Mouse (Mus musculus): Measurements from ENCODE around the gene Ntf3.

Ntf3 gene

DNA sequence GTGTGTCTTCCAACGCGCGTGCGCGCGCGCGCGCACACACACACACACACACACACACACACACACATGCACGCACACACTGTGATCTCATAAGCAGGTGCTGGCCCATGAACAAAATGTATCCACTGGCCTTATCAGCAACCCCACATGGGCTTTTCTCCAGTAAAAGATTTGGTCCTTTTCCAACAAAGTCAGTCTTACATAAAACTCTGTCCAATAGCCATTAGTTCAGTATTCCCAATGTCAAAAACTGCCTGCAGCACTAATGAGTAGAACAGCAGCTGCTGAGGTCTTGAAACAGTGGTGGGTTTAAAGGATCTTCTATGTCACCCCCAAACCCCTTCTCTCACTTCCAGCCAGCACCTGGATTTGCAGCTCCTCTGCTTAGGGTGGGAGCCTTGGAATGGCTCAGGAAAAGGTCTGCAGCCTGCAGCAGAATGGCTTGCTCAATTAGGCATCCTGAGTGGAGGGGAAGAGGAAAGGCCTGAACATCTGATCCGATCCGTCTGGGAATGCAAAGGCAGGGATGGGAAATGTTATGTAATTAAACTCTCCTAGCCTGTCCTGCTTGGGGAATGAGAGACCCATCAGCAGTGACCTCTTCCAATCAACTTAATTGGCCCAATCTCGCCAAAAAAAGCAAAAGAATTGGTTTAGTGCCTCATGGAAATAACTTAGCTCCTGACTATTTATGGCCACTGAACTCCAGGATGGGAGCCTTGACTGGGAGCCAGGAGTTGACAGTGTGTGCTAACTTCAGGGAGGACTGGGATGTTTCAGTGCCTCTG lies 7.2 kb downstream of the Ntf3 start:
- DNase-seq (ENCODE audit: low read depth in 2 of 2, low spot score in 2 of 2), result no peak

DNA sequence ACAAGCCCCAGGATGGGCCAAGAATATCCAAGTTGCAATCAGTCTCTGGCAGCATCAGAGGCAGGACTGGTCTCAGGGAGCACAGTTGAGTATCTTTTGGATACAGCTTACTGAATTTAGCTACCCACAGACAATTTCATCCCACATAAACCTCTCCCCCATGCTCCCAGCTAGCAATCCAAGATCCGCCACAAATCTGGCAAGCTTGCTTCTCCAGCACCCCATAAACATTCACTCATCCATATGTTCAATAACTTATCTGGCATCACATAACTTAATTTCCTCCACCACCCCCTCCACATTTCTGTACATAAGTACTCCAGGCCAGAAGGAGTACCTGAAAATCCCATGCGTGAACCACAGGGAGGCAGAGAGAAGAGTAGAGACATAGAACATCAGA lies 10.8 kb downstream of the Ntf3 start:
- no peak for DNase-seq (ENCODE audit: low read depth in 2 of 2, low spot score in 2 of 2)

DNA sequence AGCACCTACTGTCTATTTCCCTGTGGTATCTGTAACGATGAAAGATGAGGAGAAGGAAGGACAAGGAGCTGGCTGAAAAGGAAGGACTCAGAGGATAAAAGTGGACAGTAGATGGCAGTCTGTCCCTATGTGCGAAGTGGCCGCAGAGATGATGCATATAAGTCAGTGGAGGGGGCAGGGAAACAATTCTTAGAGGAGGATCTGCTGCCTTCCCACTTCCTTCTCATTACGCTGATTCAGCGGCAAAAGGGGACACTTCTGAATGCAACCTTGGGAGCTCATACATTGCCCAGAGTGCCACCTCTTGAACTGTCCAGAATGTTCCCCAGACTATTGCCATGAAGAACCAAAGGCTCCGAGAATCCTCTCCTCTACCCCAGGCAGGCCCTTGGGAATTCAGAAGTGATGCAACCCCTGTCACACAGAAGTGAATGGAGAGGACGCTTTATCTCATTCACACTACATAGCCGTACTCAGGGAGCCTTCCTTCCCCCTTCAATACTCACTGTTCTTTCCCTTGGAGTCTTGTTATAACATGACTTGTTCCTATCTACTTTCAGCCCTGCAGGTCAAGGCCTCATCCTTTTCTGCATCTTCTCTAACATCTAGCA lies 12.2 kb downstream of the Ntf3 start:
- no peak for DNase-seq (ENCODE audit: low read depth in 2 of 2, low spot score in 2 of 2)

DNA sequence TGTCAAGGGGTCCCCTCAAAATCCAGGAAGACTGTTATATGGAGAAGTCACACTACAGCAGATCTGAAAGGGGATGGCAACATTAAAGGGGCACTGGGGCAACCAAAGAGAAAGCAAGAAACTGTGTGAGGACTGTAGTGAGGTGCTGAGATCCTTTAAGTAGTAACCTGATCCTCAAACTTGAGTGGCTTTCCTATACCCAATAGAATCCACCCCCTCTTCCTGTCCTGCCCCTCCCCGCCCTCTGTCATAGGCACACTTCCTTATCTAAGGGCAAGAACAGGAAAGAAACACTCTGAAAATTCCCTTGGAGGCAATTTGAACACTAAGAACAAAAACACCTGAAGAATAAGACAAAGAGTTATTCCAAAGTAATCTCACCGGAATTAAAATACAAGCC lies 13.6 kb downstream of the Ntf3 start:
- no peak for DNase-seq (ENCODE audit: low read depth in 2 of 2, low spot score in 2 of 2)

DNA sequence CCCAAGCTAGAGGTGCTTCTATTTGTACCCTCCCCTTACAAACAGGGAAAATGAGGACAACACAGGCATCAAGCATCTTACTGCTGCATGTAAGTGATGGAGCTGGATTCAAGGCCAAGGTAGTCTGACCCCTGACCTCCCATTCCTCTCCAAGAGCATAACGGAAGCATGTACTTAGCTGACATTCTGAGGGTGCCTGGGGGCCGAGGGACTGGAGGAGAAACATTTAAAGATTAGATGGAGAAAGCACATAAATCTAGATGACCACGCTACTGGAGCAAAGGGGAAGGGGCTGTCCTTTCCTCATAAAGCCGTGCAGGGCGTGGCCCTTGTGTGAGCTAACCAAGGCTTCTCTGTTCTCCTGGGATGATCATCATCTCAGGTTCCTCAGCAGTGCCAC lies 23.1 kb downstream of the Ntf3 start:
- no peak for DNase-seq (ENCODE audit: low read depth in 2 of 2, low spot score in 2 of 2)

DNA sequence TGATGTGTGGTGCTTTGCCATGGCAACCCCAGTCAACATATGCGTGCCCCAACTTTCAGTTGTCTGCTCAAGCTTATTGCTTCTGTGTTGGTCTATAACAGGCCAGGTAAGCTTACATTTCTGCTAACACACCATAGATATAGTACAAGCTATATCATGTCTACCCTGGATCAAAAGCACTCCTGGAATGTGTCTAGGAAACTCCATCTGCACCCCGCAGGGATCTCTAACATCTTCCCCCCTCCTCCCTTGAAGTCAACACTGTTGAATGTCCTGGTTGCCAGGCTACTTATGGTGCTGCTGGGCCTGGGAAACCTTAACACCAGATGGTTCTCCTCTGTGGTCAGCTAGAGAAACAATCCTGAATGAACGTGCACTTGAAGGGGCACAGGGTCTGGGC lies 24.0 kb downstream of the Ntf3 start:
- DNase-seq (ENCODE audit: low read depth in 2 of 2, low spot score in 2 of 2), result no peak

DNA sequence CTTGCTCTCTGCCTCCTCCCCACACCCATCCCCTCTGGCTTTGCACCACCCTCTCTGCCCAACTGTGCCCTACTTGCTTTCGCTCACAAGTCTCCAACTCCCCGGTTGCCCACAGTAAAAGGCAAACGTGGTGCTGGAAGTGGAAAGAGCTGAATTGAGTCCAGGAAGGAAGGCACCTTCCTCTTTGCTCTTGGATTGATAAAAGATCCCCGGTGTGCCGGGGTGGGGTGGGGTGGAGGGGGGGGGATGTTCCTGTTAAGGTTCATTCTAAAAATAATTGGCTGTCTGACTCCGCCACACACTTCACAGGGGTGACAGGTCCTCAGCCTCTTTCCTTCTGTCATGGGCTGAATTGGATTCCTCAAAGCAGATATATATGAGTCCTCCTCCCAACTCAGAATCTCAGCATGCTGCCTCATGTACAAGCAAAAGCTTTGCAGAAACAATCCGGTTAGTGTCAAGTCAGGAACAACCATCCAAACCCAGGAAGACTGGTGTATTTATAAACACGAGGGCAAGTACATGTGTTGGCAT lies 24.6 kb downstream of the Ntf3 start:
- DNase-seq (ENCODE audit: low read depth in 2 of 2, low spot score in 2 of 2), result no peak

DNA sequence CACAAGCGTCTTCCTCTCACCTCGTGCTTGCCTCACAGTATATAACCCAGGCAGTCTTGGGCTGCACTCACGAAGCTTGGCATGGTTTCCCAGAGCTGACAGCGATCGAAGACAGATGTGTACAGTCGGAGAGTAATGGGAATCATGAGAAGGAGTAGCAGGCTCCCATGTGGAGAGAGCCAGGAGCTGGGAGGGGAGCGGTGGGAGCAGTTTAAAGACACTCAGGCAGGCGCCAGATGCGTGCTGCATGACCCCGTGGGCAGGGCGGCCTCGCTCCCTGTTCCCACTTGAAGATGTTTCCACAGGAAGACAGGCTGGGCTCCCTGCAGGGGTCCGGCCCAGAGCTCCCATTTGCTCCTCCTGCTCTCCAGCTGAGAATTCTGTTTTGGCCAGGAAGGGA lies 25.2 kb downstream of the Ntf3 start:
- DNase-seq (ENCODE audit: low read depth in 2 of 2, low spot score in 2 of 2), result no peak

DNA sequence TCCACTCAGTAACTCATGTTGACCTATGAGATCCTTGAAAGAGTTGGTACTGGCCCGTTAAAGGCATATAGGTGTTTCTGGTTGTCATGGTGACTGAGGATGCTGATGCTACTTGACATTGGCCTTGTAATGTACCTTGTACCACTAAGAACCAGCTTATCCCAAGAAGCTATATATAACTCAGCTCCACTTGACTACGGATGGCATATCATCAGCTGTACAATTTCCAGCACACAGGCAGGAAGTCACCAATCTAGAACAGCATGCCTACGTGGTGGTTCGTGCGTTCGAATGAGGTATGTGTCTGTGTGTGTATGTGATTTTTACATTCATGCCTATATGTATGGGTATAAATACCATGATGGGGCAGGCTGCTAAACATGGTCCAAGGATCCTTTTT lies 25.7 kb downstream of the Ntf3 start:
- no peak for DNase-seq (ENCODE audit: low read depth in 2 of 2, low spot score in 2 of 2)

DNA sequence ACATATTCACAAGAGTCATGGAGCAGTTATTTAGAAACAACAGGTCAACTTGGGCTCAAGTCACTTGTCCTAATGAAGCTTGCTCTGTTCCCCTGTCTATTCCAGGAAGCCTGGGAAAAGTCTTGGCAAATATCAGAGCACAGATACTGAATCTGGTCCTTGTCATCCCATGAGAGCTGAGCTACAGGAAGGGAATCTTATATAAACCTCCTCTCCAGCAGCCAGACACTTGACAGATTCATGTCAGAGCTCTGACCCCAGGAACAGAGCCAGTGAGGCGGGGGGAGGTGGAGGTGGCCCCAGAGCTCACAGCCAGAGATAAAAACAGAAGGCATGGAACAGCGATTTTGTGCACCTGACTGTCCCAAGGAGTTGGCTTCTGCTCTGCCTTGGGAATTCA lies 26.3 kb downstream of the Ntf3 start:
- no peak for DNase-seq (ENCODE audit: low read depth in 2 of 2, low spot score in 2 of 2)

DNA sequence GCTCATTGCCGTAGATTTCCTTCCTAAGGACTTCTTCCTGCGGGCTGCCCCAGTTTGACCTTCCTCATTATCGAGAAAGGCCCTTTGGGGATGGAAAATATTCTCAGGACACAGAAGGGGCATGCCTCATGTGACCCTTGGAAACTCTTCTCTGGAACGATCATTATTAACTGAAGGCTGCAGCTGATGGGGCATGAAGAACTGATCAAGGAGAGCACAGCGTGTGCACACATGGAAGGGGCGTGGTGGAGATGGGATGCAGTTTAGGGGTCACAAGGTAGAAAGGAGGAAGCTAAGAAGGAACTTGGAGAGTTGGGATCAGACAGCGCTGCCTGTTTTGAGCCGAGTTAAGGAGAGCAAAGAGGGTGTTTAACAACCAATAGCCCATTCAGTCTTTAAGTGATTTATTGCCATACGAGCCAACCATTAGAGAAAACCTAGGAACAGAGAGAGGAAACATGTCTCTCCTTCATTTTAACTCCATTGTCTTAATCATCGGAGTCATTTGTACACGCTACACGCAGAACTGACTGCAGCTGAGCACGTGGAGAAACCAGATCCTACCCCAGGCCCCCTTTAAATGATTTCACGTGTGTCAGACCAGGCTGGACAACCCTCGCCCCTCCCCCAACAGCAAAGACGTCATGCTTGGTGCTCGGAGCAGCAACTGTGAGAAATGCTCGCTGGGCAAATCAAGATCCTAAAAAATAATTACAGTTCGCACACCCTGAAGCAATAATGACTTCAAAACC lies 32.4 kb downstream of the Ntf3 start:
- no peak for DNase-seq (ENCODE audit: low read depth in 2 of 2, low spot score in 2 of 2)

DNA sequence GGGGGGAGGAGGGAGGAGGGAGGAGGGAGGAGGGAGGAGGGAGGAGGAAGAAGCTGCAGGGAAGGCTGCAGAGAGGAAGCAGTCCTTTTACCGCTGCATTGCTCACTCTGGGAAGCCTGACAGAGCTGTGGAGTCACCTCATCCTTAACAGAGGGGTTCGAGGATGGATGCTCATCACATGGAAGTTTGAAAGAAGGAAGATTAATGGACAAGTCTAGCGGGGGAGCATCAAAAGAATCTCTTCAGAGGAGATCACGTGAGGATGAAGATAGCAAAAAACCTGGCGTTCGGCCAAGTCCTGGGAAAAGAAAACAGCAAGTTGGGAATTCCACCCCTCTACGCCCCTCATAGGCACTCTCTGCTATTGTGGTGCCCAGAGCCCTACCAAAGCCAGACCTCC lies 38.5 kb downstream of the Ntf3 start:
- no peak for DNase-seq (ENCODE audit: low read depth in 2 of 2, low spot score in 2 of 2)

DNA sequence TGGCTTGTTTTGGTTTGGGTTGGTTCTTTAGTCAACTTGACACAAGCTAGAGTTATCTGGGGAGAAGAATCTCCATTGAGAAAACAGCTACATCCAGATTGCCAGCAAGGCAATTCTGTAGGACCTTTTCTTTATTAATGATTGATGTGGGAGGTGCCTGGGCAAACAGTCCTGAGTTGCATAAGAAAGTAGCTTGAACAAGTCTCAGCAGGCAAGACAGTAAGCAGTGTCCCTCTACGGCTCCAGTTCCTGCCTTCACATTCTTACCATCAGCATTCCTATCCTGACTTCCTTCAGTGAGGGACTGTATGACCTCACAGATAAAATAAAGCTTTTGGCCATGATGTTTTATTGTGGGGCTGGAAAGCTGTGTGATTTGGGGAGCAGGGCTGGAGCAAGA lies 48.5 kb downstream of the Ntf3 start:
- DNase-seq (ENCODE audit: low read depth in 2 of 2, low spot score in 2 of 2), result no peak

DNA sequence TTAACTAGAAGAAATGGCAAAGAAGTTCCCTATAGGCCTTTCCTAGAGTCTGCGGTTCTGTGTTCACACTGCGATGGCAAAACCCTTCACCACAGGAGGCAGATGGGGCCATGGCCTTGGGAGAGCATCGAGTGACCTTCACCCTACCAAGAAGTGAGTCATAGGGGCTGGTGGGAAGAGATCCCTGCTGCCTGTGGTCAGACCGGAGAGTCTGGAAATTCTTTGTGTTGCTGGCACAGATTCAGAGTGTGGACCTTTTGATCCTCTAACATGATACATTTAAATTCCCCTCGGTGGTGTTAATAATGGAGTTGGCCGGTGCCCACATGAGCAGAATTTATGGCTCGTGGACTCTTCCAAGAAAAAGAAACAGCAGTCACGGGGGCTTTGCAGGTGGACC lies 49.5 kb downstream of the Ntf3 start:
- DNase-seq (ENCODE audit: low read depth in 2 of 2, low spot score in 2 of 2), result no peak

DNA sequence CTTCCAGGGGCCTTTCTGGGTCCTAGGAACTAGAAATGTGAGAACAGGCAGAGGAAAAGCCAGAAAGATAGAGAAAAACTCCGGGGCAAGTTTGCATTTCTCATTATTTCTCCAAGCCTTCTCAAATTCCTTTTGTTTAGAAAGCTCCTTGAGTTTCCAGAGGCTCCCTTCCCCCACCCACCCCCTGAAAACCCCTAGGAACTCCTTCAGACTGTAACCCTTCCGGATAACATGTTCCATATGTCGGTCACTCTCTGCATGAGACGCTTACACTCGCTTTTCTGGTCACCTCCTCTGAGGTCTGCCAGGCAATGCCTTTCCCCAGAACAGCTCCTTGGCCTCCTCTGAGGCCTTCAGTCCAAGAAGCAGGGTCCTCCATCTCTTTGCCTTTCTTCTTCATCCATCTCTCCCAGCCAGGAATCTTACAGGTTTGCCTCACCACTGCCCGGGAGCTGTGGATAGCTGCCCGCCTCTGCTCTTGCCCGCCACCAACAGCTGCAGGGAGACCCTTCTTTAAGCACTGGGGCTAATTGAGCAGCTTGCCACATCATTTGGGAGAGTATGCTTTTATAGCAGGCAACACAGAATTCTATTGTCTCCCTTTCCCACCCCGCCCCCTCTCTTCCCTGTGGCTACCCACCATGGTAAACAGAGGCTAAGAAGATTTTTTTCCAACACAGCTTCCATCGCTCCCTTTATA lies 51.6 kb downstream of the Ntf3 start:
- DNase-seq (ENCODE audit: low read depth in 2 of 2, low spot score in 2 of 2), result no peak

DNA sequence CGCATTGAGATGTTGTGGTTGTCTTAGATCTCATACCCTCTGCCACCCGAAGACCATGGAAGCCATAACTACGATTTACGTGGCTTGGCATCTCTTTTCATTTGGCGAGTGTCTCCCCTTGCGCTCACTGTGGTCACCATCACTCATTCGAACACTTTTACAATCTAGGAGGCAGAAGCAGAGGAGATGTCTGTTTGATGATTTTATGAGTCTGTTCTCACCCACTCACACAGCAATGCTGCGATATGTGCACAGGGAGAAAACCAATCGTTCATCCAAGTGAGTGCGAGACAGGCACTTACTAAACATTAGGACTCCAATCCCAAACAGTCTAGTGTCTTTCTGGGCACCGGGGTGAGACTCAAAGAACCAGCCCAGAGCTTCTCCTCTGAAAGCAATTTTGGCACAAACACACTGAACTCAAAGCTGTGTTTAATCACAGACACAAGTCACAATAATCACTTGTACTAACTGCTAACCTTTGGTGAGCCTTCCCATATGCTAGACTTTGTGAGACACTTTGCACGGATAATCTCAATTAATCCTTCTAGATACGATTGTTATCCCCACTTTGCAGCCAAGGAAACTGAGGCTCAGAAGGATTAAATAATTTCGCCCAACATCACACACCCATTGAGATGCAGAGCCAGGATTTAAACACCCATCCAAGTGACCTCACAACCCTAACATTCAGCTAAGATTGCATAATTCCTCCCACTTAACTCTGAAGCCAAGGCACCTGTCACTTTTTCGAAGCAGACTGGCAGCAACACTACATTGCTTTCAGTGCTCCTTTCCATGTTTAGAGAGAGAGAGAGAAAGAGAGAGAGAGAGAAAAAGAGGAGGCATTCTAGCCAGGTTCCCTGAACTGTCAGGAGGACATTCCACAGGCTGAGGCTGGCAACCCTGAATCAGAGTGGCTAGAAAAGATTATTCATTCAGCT lies 55.5 kb downstream of the Ntf3 start:
- DNase-seq (ENCODE audit: low read depth in 2 of 2, low spot score in 2 of 2), result no peak

DNA sequence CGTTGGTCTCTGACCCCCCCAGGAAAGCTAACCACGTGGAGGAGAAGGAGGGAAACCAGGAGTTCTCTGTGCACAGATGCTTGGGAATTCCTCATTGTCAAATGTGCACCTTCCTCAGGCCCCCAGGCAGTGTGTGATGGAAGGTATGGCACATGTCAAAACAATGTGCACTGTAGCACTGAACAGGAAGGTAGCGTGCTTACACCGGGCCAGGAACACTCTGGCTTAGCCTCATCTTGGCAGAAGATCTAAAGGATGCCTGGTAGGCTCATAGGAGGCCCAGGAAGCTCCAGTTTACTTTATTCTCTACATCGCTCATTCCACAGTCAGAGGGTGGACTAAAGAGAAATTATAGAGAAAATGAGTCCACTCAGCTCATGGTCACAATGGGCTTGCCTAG lies 57.5 kb downstream of the Ntf3 start:
- DNase-seq (ENCODE audit: low read depth in 2 of 2, low spot score in 2 of 2), result no peak

DNA sequence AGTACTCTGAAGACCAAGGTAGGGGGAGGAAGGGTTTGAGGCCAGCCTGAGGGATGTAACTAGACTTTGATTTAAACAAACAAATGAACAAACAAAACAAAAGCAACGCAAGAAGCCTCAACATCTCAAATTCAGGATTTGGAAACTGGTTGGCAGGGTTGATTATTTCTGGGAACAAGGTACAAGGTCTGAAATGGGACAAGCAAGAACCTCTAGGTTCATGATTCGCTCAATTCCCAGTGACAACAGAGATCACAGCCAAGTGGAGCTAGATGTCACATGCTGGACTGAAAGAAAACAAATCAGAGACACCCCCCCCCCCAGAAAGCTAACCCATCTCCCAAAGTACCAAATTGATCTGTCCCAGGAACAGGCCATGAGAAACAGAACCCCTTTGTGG lies 57.9 kb downstream of the Ntf3 start:
- DNase-seq (ENCODE audit: low read depth in 2 of 2, low spot score in 2 of 2), result no peak

DNA sequence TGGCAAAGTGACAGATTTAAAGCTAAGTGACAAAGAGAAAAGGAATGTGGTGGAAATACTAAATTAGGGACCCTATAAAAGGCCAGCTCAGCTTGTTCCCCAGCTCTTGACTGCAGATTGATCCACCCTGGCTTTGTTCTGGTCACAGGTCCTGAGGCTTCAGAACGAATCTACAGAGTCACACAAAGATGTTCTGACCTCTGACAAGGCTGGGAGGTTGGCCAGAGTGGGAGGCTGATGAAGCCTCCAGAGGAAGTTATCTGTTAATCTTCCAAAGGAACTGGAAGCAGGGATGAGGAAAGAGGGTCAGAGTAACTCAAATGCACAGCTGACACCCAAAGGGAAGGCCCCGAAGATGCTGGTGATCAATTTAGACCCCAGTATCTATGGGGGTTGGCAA lies 59.3 kb downstream of the Ntf3 start:
- DNase-seq (ENCODE audit: low read depth in 2 of 2, low spot score in 2 of 2), result no peak

DNA sequence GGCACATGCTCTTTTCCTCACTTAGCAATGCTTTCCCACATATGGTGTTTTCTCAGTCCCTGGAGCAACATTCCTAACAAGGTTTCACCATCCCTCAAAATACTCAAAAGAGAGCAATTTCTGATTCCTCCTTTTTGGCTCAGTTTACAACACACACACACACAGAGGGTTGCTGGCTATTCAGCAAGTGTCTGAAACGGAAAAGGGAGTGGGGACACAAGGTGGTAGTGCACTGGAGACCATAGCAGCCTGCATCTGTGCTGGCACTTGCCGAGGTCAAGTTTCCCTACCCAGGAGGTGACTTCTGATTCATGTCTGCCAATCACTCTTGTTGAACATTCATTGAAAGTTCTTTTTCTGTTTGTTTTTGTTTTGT lies 59.9 kb downstream of the Ntf3 start:
- DNase-seq (ENCODE audit: low read depth in 2 of 2, low spot score in 2 of 2), result no peak

All from CD8-positive naive resting alpha-beta T cell, adult 2 months (primary cell).